Mouse (Mus musculus) limb, embryonic 15.5 days (tissue): ENCODE measurements around the gene Ssc5d. TPM values are rescaled to one million over a fixed set of nuclear protein-coding genes. Genes with fewer than 3 reads are reported as not detected.

Experiments
- ATAC-seq: fragments of 200-750 bp; cut with Nextera tagmentation; 2 replicates; pipeline ENCODE4 v1.8.0; 2017; ENCODE audit warnings: low read depth, moderate TSS enrichment; ENCODE audit not compliant: insufficient number of reproducible peaks, low FRiP score, low TSS enrichment
- H3K27ac ChIP-seq: fragments of 300-500 bp; sonication (generic); 2 replicates; pipeline ENCODE4 v1.5.1; 2015; ENCODE audit warnings: moderate library complexity, mild to moderate bottlenecking, inconsistent platforms
- H3K27me3 ChIP-seq: fragments of 300-500 bp; sonication (generic); 2 replicates; pipeline ENCODE4 v1.6.1; 2015; ENCODE audit warnings: inconsistent platforms
- H3K36me3 ChIP-seq: fragments of 300-500 bp; sonication (generic); 2 replicates; pipeline ENCODE4 v1.6.1; 2015; ENCODE audit warnings: inconsistent platforms
- H3K4me1 ChIP-seq: fragments of 300-500 bp; sonication (generic); 2 replicates; pipeline ENCODE4 v1.6.1; 2015; ENCODE audit warnings: inconsistent platforms
- H3K4me2 ChIP-seq: fragments of 300-500 bp; sonication (generic); 2 replicates; pipeline ENCODE4 v1.6.1; 2015; ENCODE audit warnings: mild to moderate bottlenecking, inconsistent platforms
- H3K4me3 ChIP-seq: fragments of 300-500 bp; sonication (generic); 2 replicates; pipeline ENCODE4 v1.5.1; 2015; ENCODE audit warnings: mild to moderate bottlenecking, inconsistent platforms
- H3K9ac ChIP-seq: fragments of 300-500 bp; sonication (generic); 2 replicates; pipeline ENCODE4 v1.6.1; 2015; ENCODE audit warnings: inconsistent platforms
- H3K9me3 ChIP-seq: fragments of 300-500 bp; sonication (generic); 2 replicates; pipeline ENCODE4 v1.6.1; 2016; ENCODE audit warnings: inconsistent platforms
- WGBS: fragments of 180-500 bp; shearing (Covaris S2); methylation state at CpG from one replicate; pipeline ENCODE4 v1.1.7; 2015; 5-methylcytosine and 5-hydroxymethylcytosine counted together
- polyA plus RNA-seq: library from polyadenylated mRNA; unstranded; fragments of >200 nt; fragmentation: Nextera tagmentation; extraction: Ambion mirVana; gene quantifications from 2 replicates; pipeline ENCODE4 v1.2.1, GENCODE M21; 2015

Gene Ssc5d
- polyA plus RNA-seq, 1 experiment from 2014 or later: 15.6 TPM

DNA sequence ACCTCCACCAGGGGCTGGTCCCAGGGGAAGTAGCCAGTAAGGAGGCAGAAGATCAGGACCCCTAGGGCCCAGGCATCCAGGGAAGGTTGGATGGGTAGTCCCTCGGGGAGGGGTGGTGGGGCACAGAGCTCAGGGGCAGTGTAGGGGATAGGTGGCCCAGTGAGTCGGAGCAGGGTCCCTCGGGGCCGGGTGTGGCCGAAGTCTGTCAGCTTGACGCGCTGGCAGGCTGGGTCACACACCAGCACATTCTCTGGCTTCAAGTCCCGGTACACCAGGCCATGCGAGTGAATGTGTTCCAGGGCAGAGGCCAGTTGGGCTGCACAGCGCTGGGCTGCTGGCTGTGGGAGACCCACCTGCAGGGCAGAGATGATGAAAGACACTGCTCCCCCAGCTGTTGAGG is 31.8 kb downstream of the Ssc5d start:
- Histone ChIP-seq H3K9ac (no peak overlapping the region), H3K27ac (no peak overlapping the region), H3K27me3 (no peaks in the 10 kb centered on the region), H3K4me2 (no peak overlapping the region), H3K9me3 (no peaks in the 10 kb centered on the region), H3K4me3 (no peak overlapping the region), H3K4me1 (0 out of 2 replicates have a peak, but pooled peaks cover 9% of the 10 kb centered on the region), H3K36me3 (no peaks in the 10 kb centered on the region)
- WGBS: 76% methylated on average over 10 of the region's 10 CpGs
- 0 out of 2 replicates have a peak, but pooled peaks have one; percentile 30 for ATAC-seq

DNA sequence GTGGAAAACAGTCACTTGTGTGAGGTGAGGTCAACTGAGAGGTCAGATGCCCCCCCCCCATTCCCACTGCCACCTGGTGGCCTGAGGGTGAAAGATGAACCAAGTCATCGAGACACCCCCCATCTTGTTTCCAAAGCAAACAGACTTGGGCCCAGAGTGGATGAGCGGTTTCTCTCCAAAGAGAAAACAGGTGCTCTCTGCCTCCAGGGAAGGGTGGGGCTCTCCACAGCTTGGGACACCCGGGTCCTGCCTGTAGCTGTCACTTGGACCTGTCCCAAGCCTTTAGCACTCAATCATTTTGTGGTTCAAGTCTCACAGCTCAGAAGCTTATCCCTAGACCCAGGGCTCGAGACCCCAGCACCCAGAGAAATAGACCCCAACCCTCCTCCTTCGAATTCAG is 37.9 kb downstream of the Ssc5d start:
- no peaks in the 10 kb centered on the region for H3K9me3 ChIP-seq
- H3K27me3 ChIP-seq: no peaks in the 10 kb centered on the region
- H3K4me3 ChIP-seq: no peak overlapping the region
- 0 out of 2 replicates have a peak, but pooled peaks cover 6% of the 10 kb centered on the region for H3K4me1 ChIP-seq
- no peak overlapping the region for H3K4me2 ChIP-seq
- H3K27ac ChIP-seq: no peak overlapping the region
- H3K9ac ChIP-seq: no peak overlapping the region
- 75% methylated on average over 5 of the region's 5 CpGs for WGBS
- no peaks in the 10 kb centered on the region for H3K36me3 ChIP-seq
- no peak for ATAC-seq

DNA sequence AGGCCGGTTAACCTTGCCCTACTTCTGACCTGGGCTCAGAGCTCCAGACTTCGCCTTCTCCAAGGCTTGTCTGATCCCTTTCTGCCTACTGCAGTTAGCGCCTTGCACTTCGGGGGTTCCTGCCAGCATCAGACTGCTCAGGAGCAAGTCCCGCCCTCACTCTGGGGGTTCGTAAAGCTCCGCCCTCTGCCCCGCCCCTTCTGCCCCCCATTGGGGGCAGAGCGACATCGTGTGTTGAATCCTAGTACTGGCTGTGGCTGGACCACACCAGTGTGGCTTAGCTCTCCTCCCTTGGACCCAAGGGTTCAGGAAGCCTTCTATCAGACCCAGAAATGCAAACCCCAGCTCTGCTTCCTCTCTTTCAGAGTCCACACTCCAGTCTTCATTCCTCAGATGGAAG is 38.7 kb downstream of the Ssc5d start, which contains the start of gene Sbk2:
Gene Sbk2, minus strand, starts transcription at position 135 of the 400 bp plus-strand sequence.
- H3K27ac ChIP-seq: no peak within 1 kb of the TSS
- no peak within 1 kb of the TSS for H3K4me3 ChIP-seq
- H3K4me1 ChIP-seq: 0 out of 2 replicates have a peak, but pooled peaks cover 6% of the 10 kb centered on the region
- no peak within 1 kb of the TSS for H3K9ac ChIP-seq
- no peaks in the 10 kb centered on the region for H3K27me3 ChIP-seq
- H3K9me3 ChIP-seq: no peaks in the 10 kb centered on the region
- 2% methylated on average over 10 of the region's 10 CpGs for WGBS
- H3K4me2 ChIP-seq: peak within 1 kb of the TSS; percentile 26; the same call in 1 of the 2 replicates
- peak; percentile 68 for ATAC-seq
- no peaks in the 10 kb centered on the region for H3K36me3 ChIP-seq

DNA sequence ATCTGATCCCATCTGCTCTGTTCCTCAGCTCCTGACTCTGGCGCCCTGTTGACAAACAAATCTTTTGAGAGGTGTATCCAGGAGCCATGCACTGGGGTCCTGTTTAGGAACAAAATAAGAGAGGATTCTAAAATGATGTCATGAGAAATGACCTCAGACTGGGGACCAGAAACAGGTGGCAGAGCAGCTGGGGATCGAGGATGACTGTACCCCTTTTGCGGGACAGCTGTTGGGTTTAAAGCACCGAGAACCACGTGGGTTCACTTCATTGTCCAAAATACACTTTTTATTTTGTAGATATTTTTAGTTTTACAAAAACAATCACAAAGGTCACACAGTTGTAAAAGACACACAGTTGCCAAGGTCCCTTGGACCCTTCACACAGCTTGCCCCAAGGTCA is 39.4 kb downstream of the Ssc5d start:
- no peak overlapping the region for H3K27ac ChIP-seq
- WGBS: 72% methylated on average over 5 of the region's 5 CpGs

DNA sequence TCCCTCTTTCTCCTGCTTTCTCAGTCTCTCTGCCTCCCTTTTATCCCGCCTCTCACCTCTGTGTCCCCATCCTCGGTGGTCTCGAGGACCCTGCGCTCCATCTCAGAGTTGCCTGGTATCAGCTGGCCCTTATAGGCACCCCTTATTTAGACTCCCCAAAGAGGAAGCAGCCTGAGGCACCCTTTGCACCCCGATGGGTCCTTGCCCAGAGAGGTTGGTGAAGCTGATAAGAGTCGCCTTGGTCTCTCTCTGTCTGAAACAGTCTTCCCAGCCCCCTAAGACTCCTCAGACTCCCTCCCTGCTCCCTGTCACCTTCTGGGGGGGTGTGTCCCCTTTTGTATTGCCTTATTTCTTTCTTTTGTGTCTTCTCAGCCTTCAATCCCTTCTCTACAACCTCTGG is 45.5 kb downstream of the Ssc5d start, which contains the start of gene Sbk3:
Gene Sbk3, minus strand, starts transcription at position 101 of the 400 bp plus-strand sequence.
- Histone ChIP-seq H3K9me3 (no peaks in the 10 kb centered on the region), H3K4me3 (no peak within 1 kb of the TSS), H3K9ac (no peak within 1 kb of the TSS), H3K4me2 (no peak within 1 kb of the TSS), H3K4me1 (0 out of 2 replicates have a peak, but pooled peaks cover 6% of the 10 kb centered on the region), H3K36me3 (no peaks in the 10 kb centered on the region), H3K27ac (no peak within 1 kb of the TSS), H3K27me3 (no peaks in the 10 kb centered on the region)
- ATAC-seq: no peak
- 43% methylated on average over 6 of the region's 6 CpGs for WGBS

More for the DNA sequence above, 39.4 kb downstream of the Ssc5d start:
- H3K9ac ChIP-seq: no peak overlapping the region
- H3K9me3 ChIP-seq: no peaks in the 10 kb centered on the region
- no peaks in the 10 kb centered on the region for H3K27me3 ChIP-seq
- no peak overlapping the region for H3K4me3 ChIP-seq
- 0 out of 2 replicates have a peak, but pooled peaks cover 6% of the 10 kb centered on the region for H3K4me1 ChIP-seq
- no peak overlapping the region for H3K4me2 ChIP-seq
- no peaks in the 10 kb centered on the region for H3K36me3 ChIP-seq
- no peak for ATAC-seq

DNA sequence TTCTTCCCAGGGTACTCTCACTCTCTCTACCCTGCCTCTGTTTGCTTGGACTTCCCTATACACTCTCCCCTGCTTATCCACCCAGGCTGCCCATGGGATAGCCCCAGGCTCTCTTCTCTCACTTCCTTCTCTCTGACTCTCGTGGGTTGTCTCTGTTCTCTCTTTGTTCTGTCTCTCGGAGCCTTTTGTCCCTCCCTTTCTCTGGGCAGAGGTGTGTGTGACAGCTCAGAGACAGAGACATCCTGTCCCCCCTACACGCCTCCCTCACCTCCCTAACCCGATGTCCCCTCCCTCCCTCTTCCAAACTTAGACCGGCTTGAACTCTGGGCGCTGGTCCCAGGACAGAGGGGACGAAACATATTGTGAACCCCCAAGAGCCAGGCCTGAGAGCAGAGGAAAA is 46.1 kb downstream of the Ssc5d start:
- ATAC-seq: no peak
- 28% methylated on average over 7 of the region's 7 CpGs for whole genome bisulfite sequencing
- H3K27me3 ChIP-seq: no peaks in the 10 kb centered on the region
- H3K27ac ChIP-seq: no peak overlapping the region
- H3K36me3 ChIP-seq: no peaks in the 10 kb centered on the region
- H3K4me3 ChIP-seq: no peak overlapping the region
- no peak overlapping the region for H3K9ac ChIP-seq
- H3K4me1 ChIP-seq: 0 out of 2 replicates have a peak, but pooled peaks cover 6% of the 10 kb centered on the region
- no peak overlapping the region for H3K4me2 ChIP-seq
- no peaks in the 10 kb centered on the region for H3K9me3 ChIP-seq

DNA sequence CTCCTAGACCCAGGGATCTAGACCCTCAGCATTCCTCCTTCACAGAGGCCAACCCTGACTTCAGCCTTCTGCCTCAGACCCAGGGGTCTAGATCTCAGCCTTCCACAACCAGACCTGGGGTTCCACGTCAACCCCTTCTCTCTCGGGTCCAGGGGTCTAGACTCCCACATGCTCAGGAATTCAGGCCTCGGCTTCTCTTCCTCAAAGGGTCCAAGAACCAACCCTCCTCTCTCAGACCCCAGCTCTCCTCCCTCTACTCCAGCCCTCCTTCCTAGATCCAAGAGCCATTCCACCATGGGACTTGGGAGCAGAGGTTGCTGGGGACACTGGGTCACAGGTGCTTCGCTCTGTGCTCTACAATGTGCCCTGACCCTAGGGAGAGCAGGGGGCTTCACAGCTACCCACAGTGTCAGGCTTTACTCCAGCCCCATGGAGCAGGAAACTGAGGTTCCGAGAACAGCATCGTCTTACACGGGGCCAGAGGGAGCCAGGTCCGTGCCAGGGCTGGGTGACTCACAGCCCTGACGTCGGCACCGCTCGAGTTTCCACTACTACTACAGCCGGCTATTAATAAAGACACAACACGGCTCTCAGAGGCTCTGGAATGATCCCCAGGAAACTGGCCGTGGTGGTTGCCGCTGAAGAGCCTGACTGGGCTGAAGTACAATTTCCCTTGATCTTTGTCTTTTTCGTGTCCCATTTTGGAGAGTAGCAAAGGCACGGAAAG is 46.9 kb downstream of the Ssc5d start:
- peak; percentile 62; the same call in 1 of the 2 replicates for ATAC-seq
- H3K27me3 ChIP-seq: no peaks in the 10 kb centered on the region
- H3K9me3 ChIP-seq: no peaks in the 10 kb centered on the region
- H3K27ac ChIP-seq: no peak overlapping the region
- 0 out of 2 replicates have a peak, but pooled peaks cover 6% of the 10 kb centered on the region for H3K4me1 ChIP-seq
- no peaks in the 10 kb centered on the region for H3K36me3 ChIP-seq
- WGBS: 63% methylated on average over 18 of the region's 18 CpGs
- H3K4me3 ChIP-seq: no peak overlapping the region
- no peak overlapping the region for H3K9ac ChIP-seq
- H3K4me2 ChIP-seq: no peak overlapping the region

DNA sequence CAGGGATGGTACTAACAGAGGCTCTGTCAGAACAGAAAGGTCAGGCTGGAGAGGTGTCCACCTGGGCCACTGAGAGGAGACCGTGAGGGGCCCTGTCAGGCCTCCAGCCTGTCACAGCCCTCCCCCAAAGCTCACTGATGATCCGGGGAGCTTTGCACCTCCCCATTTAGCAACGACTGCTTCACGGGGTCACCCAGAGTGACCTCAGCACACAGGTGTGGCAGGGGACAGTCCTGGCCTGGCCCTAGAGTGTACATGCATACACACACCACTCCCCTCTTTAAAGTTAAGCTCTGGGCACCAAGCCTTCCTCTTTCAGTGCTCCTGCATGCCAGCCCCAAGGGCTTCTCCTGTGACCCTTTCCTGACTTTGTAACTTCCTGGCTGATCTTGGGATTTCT is 49.9 kb downstream of the Ssc5d start:
- H3K4me1 ChIP-seq: 0 out of 2 replicates have a peak, but pooled peaks cover 6% of the 10 kb centered on the region
- no peak overlapping the region for H3K9ac ChIP-seq
- WGBS: 46% methylated on average over 4 of the region's 4 CpGs
- H3K27me3 ChIP-seq: no peaks in the 10 kb centered on the region
- H3K36me3 ChIP-seq: no peaks in the 10 kb centered on the region
- H3K9me3 ChIP-seq: no peaks in the 10 kb centered on the region
- no peak overlapping the region for H3K27ac ChIP-seq
- no peak overlapping the region for H3K4me2 ChIP-seq
- ATAC-seq: no peak
- no peak overlapping the region for H3K4me3 ChIP-seq

DNA sequence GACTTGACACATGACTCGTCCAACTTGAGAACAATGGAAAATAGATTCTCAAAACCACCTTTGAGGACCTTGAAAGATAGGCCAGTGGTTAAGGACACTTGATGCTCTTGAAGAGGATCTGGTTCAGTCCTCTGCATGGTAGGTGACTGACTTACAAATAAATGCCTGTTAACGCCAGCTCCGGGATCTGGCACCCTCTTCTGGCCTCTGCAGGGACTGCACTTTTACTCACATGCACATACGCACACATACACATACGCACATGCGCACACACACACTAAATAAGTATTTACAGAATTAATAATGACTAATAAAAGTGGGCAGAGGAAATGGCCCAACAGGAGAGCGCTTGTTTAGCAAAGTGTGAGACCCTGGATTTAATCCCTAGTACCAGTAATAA is 51.2 kb downstream of the Ssc5d start:
- Histone ChIP-seq H3K9me3 (no peaks in the 10 kb centered on the region), H3K27ac (no peak overlapping the region), H3K4me2 (no peak overlapping the region), H3K4me1 (0 out of 2 replicates have a peak, but pooled peaks cover 6% of the 10 kb centered on the region), H3K9ac (no peak overlapping the region), H3K27me3 (no peaks in the 10 kb centered on the region), H3K4me3 (no peak overlapping the region), H3K36me3 (no peaks in the 10 kb centered on the region)
- no peak for ATAC-seq
- WGBS: 92% methylated on average over 7 of the region's 7 CpGs

DNA sequence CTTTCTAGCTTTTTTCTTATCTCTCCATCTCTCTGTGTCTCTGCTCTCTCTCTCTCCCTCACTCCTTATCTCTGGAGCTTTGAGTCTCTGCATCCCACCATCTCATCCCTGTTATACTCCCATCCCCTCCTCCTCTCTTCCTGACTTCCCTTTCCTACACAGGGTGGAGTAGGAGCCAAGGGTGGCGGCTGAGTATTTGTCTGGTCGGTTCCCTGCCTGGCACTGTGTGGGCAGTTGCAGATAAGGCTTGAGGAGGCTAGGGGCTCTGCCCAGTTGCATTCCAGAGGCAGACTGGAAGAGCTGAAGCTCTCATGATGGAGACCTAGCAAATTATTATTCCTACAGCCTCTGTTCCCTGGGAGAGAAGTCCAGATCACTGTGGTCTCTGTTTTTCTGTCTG is 62.7 kb downstream of the Ssc5d start:
- no peak overlapping the region for H3K4me2 ChIP-seq
- ATAC-seq: no peak
- WGBS: 54% methylated on average over 2 of the region's 2 CpGs

DNA sequence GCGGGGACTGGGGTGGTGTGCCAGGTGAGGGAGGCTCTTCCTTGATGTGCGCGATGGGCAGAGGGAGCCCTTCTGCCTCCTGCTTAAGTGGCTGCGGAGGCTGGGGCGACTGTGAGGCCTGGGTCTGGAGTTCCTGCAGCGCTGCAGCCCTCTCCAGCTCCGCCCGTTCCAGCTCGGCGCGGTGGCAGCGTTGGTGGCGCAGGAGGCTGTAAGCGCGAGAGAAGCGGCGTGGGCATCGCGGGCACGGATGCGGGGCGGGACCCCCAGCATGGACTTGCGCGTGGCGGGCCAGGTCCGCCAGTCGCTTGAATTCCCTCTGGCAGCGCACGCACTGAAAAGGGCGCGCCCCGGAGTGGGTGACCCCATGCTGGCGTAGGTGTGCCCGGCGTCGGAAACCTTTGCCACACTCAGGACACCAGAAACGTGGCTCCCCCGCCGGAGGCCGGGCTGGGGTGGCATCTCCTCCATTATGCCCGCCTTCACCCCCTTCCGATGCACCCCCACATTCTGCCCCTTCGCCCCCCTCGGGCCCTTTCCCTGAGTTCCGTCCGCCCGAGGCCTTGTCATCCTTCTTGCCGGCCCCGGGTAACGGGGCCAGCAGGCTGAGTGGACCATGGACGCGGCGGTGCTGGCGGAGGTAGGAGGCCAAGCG is 67.9 kb downstream of the Ssc5d start:
- Histone ChIP-seq H3K4me3 (no peak overlapping the region), H3K36me3 (peaks cover 35% of the 10 kb centered on the region), H3K27me3 (peaks cover 12% of the 10 kb centered on the region), H3K4me1 (peaks cover 30% of the 10 kb centered on the region), H3K9me3 (0 out of 2 replicates have a peak, but pooled peaks cover 5% of the 10 kb centered on the region), H3K4me2 (no peak overlapping the region), H3K9ac (no peak overlapping the region), H3K27ac (no peak overlapping the region)
- ATAC-seq: no peak
- WGBS: 47% methylated on average over 55 of the region's 55 CpGs

More for the DNA sequence above, 62.7 kb downstream of the Ssc5d start:
- Histone ChIP-seq H3K27ac (no peak overlapping the region), H3K36me3 (peaks cover 20% of the 10 kb centered on the region), H3K9me3 (0 out of 2 replicates have a peak, but pooled peaks cover 5% of the 10 kb centered on the region), H3K27me3 (peaks cover under 1% of the 10 kb centered on the region; the same call in 1 of the 2 replicates), H3K4me1 (0 out of 2 replicates have a peak, but pooled peaks cover 2% of the 10 kb centered on the region), H3K9ac (no peak overlapping the region), H3K4me3 (no peak overlapping the region)
